Mouse (Mus musculus) T-helper 1 cell (primary cell): ENCODE data around the gene Myo18b.

Experiments used
- in situ Hi-C: fragments of 300-600 bp; cut with MboI, MseI; formaldehyde crosslinking; loops from one replicate; pipeline ENCODE4 v1.15.1; 2025; ENCODE audit warnings: high pct_unique_total_duplicates

The Myo18b gene

GRCm38 (mm10) chr5:112877391-112878115 is 18.6 kb downstream of the Myo18b start:
- in situ Hi-C loops, result no loop called here

- in situ Hi-C loops, result no loop called here
Measured at GRCm38 (mm10) chr5:112876846-112877390, 19.2 kb downstream of the Myo18b start.

GRCm38 (mm10) chr5:112872999-112873398 is 23.2 kb downstream of the Myo18b start:
- in situ Hi-C loops, result no loop called here

- in situ Hi-C loops, result no loop called here
Measured at GRCm38 (mm10) chr5:112870729-112871128, 25.4 kb downstream of the Myo18b start.

GRCm38 (mm10) chr5:112868620-112869019 is 27.5 kb downstream of the Myo18b start:
- in situ Hi-C loops, result loop anchor here (5.0 kb wide), 1 partner anchor 189 kb away; no protein-coding TSS in a partner anchor

GRCm38 (mm10) chr5:112864719-112865367 is 31.3 kb downstream of the Myo18b start:
- in situ Hi-C loops, result loop anchor here (5.0 kb wide), 1 partner anchor 192 kb away; no protein-coding TSS in a partner anchor

GRCm38 (mm10) chr5:112859379-112860035 is 36.7 kb downstream of the Myo18b start:
- in situ Hi-C loops, result no loop called here

DNA sequence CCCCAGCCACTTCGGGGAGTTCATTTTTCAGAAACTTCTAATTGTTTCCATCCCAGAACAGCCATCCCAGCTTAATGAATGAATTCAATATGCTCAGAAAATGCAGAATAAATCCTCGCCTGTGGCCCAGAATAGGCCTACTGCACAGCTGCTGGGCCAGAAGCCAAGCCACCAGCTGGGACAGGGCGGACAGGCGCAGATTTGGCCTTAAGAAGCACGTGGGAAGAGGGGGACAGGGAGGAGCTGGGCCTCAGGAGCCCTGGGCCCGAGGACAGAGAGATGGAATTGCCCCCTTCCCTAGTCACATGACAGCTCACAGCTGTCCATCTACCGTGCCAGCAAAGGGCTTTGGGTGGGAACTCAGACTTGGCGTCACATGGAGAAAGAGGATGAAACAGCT is 43.0 kb downstream of the Myo18b start:
- in situ Hi-C loops, result no loop called here

DNA sequence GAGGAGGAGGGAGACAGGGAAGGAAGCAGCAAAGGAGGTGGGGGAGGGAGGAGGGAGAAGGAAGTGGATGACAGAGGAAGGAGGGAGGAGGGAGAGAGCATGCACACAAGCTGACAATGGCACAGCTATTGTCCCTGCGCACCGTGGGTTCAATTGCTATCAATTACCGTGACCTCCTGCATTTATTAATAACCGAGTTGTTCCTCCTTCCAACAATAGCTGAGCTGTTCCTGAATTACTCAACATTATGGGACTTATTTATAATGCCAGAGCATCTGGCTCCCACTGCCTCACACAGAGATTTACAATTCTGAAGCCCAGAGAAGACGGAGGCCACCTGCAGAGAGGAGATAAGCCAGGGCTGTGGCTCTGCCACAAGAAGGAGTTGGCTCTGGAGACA is 44.8 kb downstream of the Myo18b start:
- in situ Hi-C loops, result no loop called here

DNA sequence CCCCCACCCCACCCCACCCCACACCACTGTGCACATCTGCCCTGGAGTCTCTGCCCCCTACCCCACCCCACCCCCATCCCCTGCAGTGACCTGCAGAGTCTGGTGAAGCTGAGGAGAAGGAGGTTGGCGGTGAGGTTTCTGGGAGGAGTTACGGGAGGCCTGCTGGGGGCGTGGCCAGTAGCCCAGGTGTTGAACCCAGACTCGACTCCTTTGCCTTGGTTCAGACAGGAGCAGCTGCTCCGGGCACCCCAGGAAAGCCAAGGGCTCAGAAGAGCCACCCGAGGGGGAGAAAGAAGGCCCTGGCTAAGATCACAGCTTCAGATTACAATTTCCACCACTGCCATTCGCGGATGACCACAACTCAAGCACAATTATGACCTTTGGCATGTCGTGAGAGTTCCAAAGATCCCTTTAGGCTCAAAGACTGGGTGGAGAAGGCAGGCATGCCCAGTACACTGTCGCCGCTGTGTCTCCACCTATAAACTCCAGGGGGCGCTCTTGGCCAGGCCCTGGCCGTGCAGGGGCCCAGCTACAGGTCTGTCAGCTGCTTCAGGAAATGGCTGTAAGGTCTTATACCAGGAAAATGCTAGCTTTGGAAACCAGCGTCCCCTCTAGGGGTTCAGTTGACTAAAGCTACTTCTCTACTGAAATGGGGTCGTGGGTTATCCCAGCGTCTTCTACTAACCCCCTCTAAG is 47.4 kb downstream of the Myo18b start:
- in situ Hi-C loops, result no loop called here

DNA sequence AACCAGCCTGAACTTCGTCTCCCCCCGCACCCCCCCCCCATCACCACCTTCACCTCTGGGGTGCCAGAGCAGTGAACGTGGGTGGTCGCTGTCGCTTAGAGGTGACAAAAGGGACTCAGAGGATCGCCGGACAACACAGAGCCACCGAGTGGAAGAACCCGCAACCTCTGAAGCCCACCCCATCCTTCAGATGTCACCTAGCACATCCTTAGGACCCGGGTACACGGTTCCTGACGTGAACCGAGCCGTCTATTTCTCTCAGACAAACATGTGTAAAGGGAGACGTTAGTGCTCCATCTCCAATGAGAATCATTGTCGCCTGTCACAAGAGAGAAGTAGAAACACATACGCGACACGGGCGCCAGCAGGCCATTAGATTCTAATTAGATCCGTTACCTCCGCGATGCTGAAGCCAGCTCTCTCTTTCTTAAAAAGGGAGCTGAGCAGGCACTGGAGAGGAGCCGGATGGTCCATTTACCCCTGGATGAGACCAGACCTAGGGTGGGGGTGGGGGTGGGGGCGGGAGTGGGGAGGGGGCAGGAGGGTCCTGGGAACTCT is 48.1 kb downstream of the Myo18b start:
- in situ Hi-C loops, result no loop called here

DNA sequence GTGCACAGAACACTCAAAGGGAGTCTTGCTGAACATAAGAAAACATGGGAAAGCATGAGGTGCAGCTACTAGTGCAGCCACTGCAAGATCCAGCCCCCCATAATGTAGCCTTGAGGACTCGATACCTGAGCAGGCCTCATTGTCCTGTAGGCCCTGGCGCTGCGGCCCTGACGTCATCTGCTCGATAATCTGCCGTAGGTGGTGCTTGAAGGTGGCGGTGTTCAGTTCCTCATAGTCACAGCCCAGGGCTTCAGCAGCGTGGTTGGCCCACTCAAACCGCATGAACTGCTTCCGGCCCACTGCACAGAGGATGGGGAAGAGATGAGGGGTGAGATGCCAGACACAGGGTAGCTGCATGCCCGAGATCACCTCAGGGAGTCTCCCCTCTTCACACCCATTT is 50.0 kb downstream of the Myo18b start:
- in situ Hi-C loops, result no loop called here

DNA sequence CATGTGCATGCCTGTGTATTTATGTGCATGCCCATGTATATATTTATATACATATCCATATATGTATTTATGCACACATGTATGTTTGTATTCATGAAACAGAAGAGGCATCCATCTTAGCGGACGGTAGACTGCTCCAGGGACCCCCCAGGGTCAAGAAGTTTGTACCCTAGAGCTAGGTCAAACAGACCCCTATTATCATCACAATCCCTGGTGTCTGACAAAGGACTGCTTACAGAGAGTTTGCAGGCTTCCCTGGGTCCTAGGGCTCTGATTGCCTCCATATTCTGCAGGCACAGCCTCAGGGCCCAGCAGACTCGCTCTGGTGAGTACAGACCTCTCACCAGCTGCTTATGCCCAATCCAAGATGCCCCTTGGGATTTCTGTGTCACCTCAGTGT is 51.7 kb downstream of the Myo18b start:
- in situ Hi-C loops, result no loop called here

DNA sequence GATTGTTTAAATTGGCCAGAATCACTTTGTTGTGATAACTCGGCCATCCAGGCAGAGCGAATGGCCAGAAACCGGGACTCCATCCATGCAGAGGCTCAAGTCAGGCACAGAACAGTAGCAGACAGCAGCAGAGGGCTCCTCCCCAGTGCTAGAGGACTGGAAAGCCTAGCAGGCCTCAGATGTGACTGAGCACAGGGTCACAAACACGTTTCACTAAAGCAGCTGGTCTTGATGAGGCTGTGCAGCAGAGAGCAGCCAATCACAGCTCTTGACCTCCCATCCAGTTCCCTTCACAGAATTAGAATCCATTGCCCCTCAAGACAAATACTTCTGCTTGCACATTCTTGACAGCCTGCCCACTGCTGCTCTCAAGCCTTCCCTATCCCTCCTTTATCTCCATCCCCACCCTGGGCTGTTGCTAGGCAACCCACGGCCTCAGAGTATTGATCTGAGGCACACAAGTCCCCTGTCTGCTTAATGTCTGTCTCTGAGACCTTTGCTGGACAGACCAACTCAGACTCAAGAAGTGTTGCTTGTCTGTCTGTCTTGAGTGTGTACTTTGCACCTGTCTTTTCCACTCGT is 52.4 kb downstream of the Myo18b start:
- in situ Hi-C loops, result no loop called here

DNA sequence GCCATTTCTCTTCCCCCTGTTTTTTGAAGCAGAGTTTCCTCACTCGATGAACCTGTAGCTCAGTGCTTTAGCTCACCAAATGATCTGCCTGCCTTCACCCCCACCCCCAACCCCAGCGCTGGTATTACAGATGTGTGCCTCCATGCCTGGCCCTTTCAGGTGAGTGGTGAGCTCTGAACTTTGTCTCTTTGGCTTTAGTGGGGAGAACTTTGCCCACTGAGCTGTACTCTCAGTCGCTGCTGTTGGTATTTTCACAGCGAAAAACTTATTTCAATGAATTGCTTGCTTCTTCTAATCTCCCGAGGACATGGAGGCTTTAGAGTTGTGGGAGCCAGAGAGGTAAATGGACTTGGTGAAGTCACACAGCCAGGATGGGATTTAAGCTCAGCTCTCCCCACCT is 53.5 kb downstream of the Myo18b start:
- in situ Hi-C loops, result no loop called here

DNA sequence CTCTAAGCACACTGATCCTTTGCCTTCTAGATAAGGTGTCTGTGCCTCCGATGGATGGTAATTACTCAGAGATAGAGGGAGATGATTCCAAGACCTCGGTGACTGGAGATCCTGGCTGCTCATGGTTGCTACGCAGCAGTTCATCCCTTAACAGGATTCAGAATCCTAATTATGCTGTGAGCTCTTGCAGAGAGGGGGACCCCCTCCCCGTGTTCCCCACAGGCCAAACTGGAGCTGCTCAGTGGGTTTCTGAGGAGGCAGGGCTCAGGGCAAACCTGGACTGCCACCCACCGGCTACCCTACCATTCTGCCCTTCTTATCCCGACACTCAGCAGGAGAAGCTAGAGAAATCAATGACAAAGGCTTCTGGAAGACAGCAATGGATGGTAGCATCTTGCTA is 54.3 kb downstream of the Myo18b start:
- in situ Hi-C loops, result no loop called here

GRCm38 (mm10) chr5:112834896-112835295 is 61.3 kb downstream of the Myo18b start:
- in situ Hi-C loops, result no loop called here

GRCm38 (mm10) chr5:112833866-112834265 is 62.3 kb downstream of the Myo18b start:
- in situ Hi-C loops, result no loop called here

GRCm38 (mm10) chr5:112825091-112825794 is 70.9 kb downstream of the Myo18b start:
- in situ Hi-C loops, result no loop called here

GRCm38 (mm10) chr5:112824376-112824775 is 71.8 kb downstream of the Myo18b start:
- in situ Hi-C loops, result no loop called here
